Mouse (Mus musculus): ENCODE data around the gene Rnf11. TPM values are rescaled to one million over a fixed set of nuclear protein-coding genes. Genes with fewer than 3 reads are reported as not detected.

Gene Rnf11
- total and polyA plus RNA-seq, 3 experiments, result 11.9 to 30.9 (median 13.7) TPM

DNA sequence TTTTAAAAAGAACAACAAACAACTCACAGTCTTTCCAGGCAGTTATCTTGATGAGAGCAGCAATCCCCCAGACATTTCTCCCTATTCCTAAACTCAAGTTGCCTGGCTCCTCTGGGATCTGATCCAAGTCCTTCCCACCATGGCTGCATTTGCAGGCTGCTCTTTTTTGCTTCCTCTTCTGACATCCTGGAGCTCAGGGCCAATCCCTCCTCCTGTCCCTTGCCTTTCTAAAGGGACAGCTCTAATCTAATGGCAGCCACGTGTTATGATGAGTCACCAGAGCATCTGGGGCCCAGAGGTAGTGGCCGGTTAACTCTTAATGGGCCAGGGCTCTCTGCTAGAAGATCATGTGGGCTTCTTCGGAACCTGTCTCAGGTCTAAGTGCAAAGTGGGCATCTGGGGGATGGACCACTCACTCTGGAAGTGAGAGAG is 78.5 kb downstream of the Rnf11 start:
- Histone ChIP-seq H3K79me2 (replicated peaks; ENCODE audit: control insufficient read depth, extremely low read depth, insufficient read depth, poor library complexity, severe bottlenecking) (no peaks in the 10 kb centered on the region), H3K9me3 (replicated peaks; ENCODE audit: low read length) (peaks cover 2% of the 10 kb centered on the region), H3K4me1 (ENCODE audit: control insufficient read depth in 1 of 2, insufficient read depth in 2 of 2) (peaks cover 5 to 35% of the 10 kb centered on the region in 2 experiments), H3K4me3 (replicated peaks in 1 of 3; ENCODE audit: low read depth in 2 of 3, low read length in 2 of 3, poor library complexity in 1 of 3) (no peak overlapping the region), H3K9ac (ENCODE audit: insufficient read depth, low read depth) (no peak overlapping the region), H3K27me3 (replicated peaks) (no peaks in the 10 kb centered on the region), H3K36me3 (replicated peaks in 1 of 2; ENCODE audit: control insufficient read depth in 1 of 2, insufficient read depth in 1 of 2, low read length in 1 of 2) (peaks cover 0 to 3% of the 10 kb centered on the region in 2 experiments), H3K27ac (ENCODE audit: insufficient read depth, low read depth) (no peak overlapping the region), H3K4me2 (ENCODE audit: insufficient read depth, low read depth, poor library complexity, severe bottlenecking) (no peak overlapping the region)
- in situ Hi-C loops (cut with MboI; ENCODE audit: low pct_ligation_motif_present, low pct_unique_long_range_greater_than_20kb, low sequenced_read_pairs), result no loop called here
- dilution Hi-C loops (cut with MboI; ENCODE audit: extremely low pct_ligation_motif_present, extremely low pct_unique_long_range_greater_than_20kb, low sequenced_read_pairs), result no loop called here
- no peak for DNase-seq (ENCODE audit: extremely low read depth)
- TF ChIP-seq IRF4 (IDR thresholded peaks at IDR 0.05; ENCODE audit: low read depth, low read length) (0 out of 2 replicates have a peak, but pooled peaks have one; percentile 4), GABPA (IDR thresholded peaks at IDR 0.05; ENCODE audit: insufficient replicate concordance, low read depth, low read length) (no peak), MXI1 (IDR thresholded peaks at IDR 0.05; ENCODE audit: low read depth, low read length) (no peak), RCOR1 (conservative IDR thresholded peaks at IDR 0.05; ENCODE audit: low read depth, low read length) (no peak), HCFC1 (IDR thresholded peaks at IDR 0.05; ENCODE audit: low read depth, low read length) (no peak), MAX (IDR thresholded peaks at IDR 0.05; ENCODE audit: low read length) (0 out of 2 replicates have a peak, but pooled peaks have one; percentile 17), TCF12 (IDR thresholded peaks at IDR 0.05; ENCODE audit: low read depth, low read length) (no peak), MEF2A (IDR thresholded peaks at IDR 0.05; ENCODE audit: borderline replicate concordance, low read depth, low read length) (no peak), CHD1 (IDR thresholded peaks at IDR 0.05; ENCODE audit: low read depth, low read length) (no peak), POLR2A (IDR thresholded peaks at IDR 0.05; ENCODE audit: low read depth, low read length) (no peak), MYC (IDR thresholded peaks at IDR 0.05; ENCODE audit: low read depth, low read length) (no peak), CTCF (conservative IDR thresholded peaks at IDR 0.05 in 1 of 2, IDR thresholded peaks at IDR 0.05 in 1 of 2; ENCODE audit: low read depth in 2 of 2, low read length in 2 of 2) (no peak), BHLHE40 (IDR thresholded peaks at IDR 0.05; ENCODE audit: low read depth, low read length) (peak; percentile 47; the same call in 1 of the 2 replicates), POLR2AphosphoS2 (IDR thresholded peaks at IDR 0.05; ENCODE audit: low read depth, low read length) (no peak), ZC3H11A (IDR thresholded peaks at IDR 0.05; ENCODE audit: low read depth, low read length) (no peak), ELF1 (IDR thresholded peaks at IDR 0.05; ENCODE audit: low read depth, low read length) (no peak), KAT2A (IDR thresholded peaks at IDR 0.05; ENCODE audit: insufficient replicate concordance, low read length) (no peak), NRF1 (IDR thresholded peaks at IDR 0.05; ENCODE audit: low read depth, low read length) (no peak), NELFE (IDR thresholded peaks at IDR 0.05; ENCODE audit: low read depth, low read length) (no peak), USF2 (conservative IDR thresholded peaks at IDR 0.05; ENCODE audit: low read depth, low read length) (no peak)

DNA sequence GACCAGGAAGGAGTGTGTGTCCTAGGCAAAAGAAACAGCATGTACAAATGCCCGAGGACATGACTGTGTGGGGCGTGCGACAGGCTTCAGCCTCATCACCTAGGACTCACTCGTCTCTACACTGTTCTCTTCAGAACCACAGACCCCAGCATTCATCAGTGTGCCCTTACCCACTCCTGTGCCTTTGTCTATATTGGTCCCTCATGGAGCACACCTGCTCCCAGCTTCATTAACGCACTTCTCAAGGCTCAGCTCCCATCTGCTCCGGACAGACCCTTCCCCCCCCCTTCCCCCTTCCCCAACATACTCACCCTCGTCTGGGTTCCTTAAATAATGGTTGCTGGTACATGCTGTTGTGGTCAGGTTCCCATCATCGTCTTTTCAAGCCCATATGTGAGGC is 79.1 kb downstream of the Rnf11 start:
- H3K27me3 ChIP-seq (replicated peaks), result no peaks in the 10 kb centered on the region
- H3K4me3 ChIP-seq (replicated peaks in 1 of 3; ENCODE audit: low read depth in 2 of 3, low read length in 2 of 3, poor library complexity in 1 of 3), result no peak overlapping the region
- dilution Hi-C loops (cut with MboI; ENCODE audit: extremely low pct_ligation_motif_present, extremely low pct_unique_long_range_greater_than_20kb, low sequenced_read_pairs) (no loop called here), in situ Hi-C loops (cut with MboI; ENCODE audit: low pct_ligation_motif_present, low pct_unique_long_range_greater_than_20kb, low sequenced_read_pairs) (no loop called here)
- no peak for TF ChIP-seq POLR2A (IDR thresholded peaks at IDR 0.05; ENCODE audit: low read depth, low read length)
- TF ChIP-seq SIN3A (IDR thresholded peaks at IDR 0.05; ENCODE audit: low read length), result no peak
- no peak for TF ChIP-seq E2F4 (IDR thresholded peaks at IDR 0.05; ENCODE audit: insufficient replicate concordance, low read depth, low read length)
- no peak for TF ChIP-seq USF2 (conservative IDR thresholded peaks at IDR 0.05; ENCODE audit: low read depth, low read length)
- no peak for TF ChIP-seq RCOR1 (conservative IDR thresholded peaks at IDR 0.05; ENCODE audit: low read depth, low read length)
- H3K36me3 ChIP-seq (replicated peaks in 1 of 2; ENCODE audit: control insufficient read depth in 1 of 2, insufficient read depth in 1 of 2, low read length in 1 of 2), result peaks cover 0 to 3% of the 10 kb centered on the region in 2 experiments
- H3K79me2 ChIP-seq (replicated peaks; ENCODE audit: control insufficient read depth, extremely low read depth, insufficient read depth, poor library complexity, severe bottlenecking), result no peaks in the 10 kb centered on the region
- no peak overlapping the region for H3K27ac ChIP-seq (ENCODE audit: insufficient read depth, low read depth)
- peaks cover 2% of the 10 kb centered on the region for H3K9me3 ChIP-seq (replicated peaks; ENCODE audit: low read length)
- H3K4me1 ChIP-seq (ENCODE audit: control insufficient read depth in 1 of 2, insufficient read depth in 2 of 2), result peaks cover 0 to 28% of the 10 kb centered on the region in 2 experiments; a peak in 2 of 4 replicates
- no peak overlapping the region for H3K9ac ChIP-seq (ENCODE audit: insufficient read depth, low read depth)
- H3K4me2 ChIP-seq (ENCODE audit: insufficient read depth, low read depth, poor library complexity, severe bottlenecking), result no peak overlapping the region
- no peak for DNase-seq (ENCODE audit: extremely low read depth)

Data from CH12.LX (cell line).